Mouse (Mus musculus): ENCODE measurements around the gene Rps23. TPM values are rescaled to one million over a fixed set of nuclear protein-coding genes. Genes with fewer than 3 reads are reported as not detected.
"Not testable (repeated sequence)": the region's sequence is repeated elsewhere in the genome, so short reads cannot be mapped to it uniquely, and the experiment has no call there.

Gene Rps23
- polyA plus RNA-seq, 1 experiment: 1,862 TPM

DNA sequence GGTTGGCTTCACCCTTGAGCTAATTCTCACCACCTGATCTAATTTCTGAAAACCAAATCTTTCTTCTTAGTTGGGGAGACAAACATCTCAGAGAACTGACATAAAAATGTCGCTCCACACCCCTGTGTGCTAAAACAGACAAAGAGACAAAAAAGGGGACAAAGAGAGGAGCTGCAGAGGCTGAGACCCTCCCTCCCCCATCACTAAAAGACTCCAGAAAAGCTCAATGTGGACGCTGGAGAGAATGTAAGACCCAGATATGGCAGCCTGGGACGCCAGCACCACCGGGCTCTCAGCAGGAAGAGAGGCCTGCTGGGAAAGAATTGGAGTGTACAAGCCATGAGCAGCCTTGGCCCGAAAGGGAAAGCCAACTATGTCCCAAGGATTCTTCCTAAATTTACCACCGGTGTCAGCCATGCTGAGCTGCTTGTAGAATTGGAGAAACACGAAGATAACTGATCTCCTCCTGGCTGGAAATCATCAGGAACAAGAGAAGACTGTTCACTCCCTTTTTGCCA lies 9.0 kb upstream of the Rps23 start:
- no peaks in the 10 kb centered on the region for H3K27me3 ChIP-seq (ENCODE audit: control insufficient read depth, insufficient read depth, insufficient read length)
- H3K79me2 ChIP-seq (ENCODE audit: control insufficient read depth, insufficient read depth): no peaks in the 10 kb centered on the region
- H3K36me3 ChIP-seq (ENCODE audit: control insufficient read depth, insufficient read depth): no peaks in the 10 kb centered on the region
- H3K79me3 ChIP-seq (ENCODE audit: low read depth): no peaks in the 10 kb centered on the region
- TF ChIP-seq FOSL1 (IDR thresholded peaks at IDR 0.05; ENCODE audit: insufficient read depth, low read length, poor library complexity, severe bottlenecking) (no peak), MYOG (IDR thresholded peaks at IDR 0.05; ENCODE audit: control insufficient read depth, extremely low read depth, insufficient read length) (no peak), MAX (IDR thresholded peaks at IDR 0.05) (no peak), CTCF (IDR thresholded peaks at IDR 0.05; ENCODE audit: control insufficient read depth, insufficient read depth, insufficient read length) (no peak), MYOD1 (IDR thresholded peaks at IDR 0.05; ENCODE audit: control insufficient read depth, insufficient read length, low read depth) (no peak), CEBPB (IDR thresholded peaks at IDR 0.05; ENCODE audit: low read depth) (no peak)
- H3ac ChIP-seq (ENCODE audit: control insufficient read depth, insufficient read length, low read depth): no peak overlapping the region
- no peak overlapping the region for H3K4me3 ChIP-seq (ENCODE audit: insufficient read depth, poor library complexity, severe bottlenecking)

- no peaks in the 10 kb centered on the region for H3K79me2 ChIP-seq (ENCODE audit: control insufficient read depth, insufficient read depth)
- no peaks in the 10 kb centered on the region for H3K27me3 ChIP-seq (ENCODE audit: control insufficient read depth, insufficient read depth, insufficient read length)
- no peaks in the 10 kb centered on the region for H3K79me3 ChIP-seq (ENCODE audit: low read depth)
- no peaks in the 10 kb centered on the region for H3K36me3 ChIP-seq (ENCODE audit: control insufficient read depth, insufficient read depth)
- no peak for TF ChIP-seq USF1 (IDR thresholded peaks at IDR 0.05; ENCODE audit: low read depth)
- TF ChIP-seq CEBPB (IDR thresholded peaks at IDR 0.05; ENCODE audit: low read depth): no peak
- TF ChIP-seq MYOD1 (IDR thresholded peaks at IDR 0.05; ENCODE audit: control insufficient read depth, insufficient read length, low read depth): no peak
- TF ChIP-seq CTCF (IDR thresholded peaks at IDR 0.05; ENCODE audit: control insufficient read depth, insufficient read depth, insufficient read length): no peak
- no peak for TF ChIP-seq MYOG (IDR thresholded peaks at IDR 0.05; ENCODE audit: control insufficient read depth, extremely low read depth, insufficient read length)
- no peak for TF ChIP-seq FOSL1 (IDR thresholded peaks at IDR 0.05; ENCODE audit: insufficient read depth, low read length, poor library complexity, severe bottlenecking)
- TF ChIP-seq MAX (IDR thresholded peaks at IDR 0.05): no peak
- no peak overlapping the region for H3K4me3 ChIP-seq (ENCODE audit: insufficient read depth, poor library complexity, severe bottlenecking)
- no peak overlapping the region for H3ac ChIP-seq (ENCODE audit: control insufficient read depth, insufficient read length, low read depth)
These were observed 8.0 kb upstream of the Rps23 start for GRCm38 (mm10) chr13:90914721-90915120.

DNA sequence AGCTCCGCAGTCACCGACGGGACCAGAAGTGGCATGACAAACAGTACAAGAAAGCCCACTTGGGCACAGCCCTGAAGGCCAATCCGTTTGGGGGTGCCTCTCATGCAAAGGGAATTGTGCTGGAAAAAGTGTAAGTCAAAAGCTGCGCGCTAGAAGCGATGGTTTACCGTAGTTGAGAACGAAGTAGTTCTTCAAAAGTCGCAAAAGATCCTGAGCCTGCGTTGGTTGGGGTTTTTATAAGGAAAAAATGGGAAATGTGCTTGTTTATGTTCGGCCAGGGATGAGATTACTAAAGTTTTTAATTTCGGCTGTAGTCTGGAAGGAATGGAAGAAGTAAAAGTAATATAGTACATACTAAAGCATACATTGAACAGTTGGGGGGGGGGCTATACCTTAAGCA lies 859 bp downstream of the Rps23 start:
- peak overlapping the region; percentile 99 for H3ac ChIP-seq (ENCODE audit: control insufficient read depth, insufficient read length, low read depth)
- not testable (repeated sequence) for H3K27me3 ChIP-seq (ENCODE audit: control insufficient read depth, insufficient read depth, insufficient read length)
- H3K79me3 ChIP-seq (ENCODE audit: low read depth): peaks cover 11% of the 10 kb centered on the region
- H3K36me3 ChIP-seq (ENCODE audit: control insufficient read depth, insufficient read depth): peaks cover 14% of the 10 kb centered on the region
- H3K79me2 ChIP-seq (ENCODE audit: control insufficient read depth, insufficient read depth): peaks cover 16% of the 10 kb centered on the region
- H3K4me3 ChIP-seq (ENCODE audit: insufficient read depth, poor library complexity, severe bottlenecking): peak overlapping the region; percentile 84

DNA sequence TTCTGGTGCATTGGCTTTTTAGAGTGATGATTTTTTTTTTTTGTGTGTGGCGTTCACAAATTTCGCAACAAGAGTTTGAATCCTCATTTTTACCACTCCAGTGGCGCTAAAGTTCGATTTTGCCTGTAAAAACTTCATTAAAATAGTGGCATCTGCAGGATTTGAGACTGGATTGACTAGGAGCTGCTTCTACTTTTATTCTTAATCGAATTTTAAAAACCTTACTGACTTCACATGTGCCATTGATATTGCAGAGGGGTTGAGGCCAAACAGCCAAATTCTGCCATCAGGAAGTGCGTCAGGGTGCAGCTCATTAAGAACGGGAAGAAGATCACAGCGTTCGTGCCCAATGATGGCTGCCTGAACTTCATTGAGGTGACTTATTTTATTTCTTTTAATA lies 1.3 kb downstream of the Rps23 start:
- peaks cover 14% of the 10 kb centered on the region for H3K36me3 ChIP-seq (ENCODE audit: control insufficient read depth, insufficient read depth)
- TF ChIP-seq MAX (IDR thresholded peaks at IDR 0.05) (no peak), CTCF (IDR thresholded peaks at IDR 0.05; ENCODE audit: control insufficient read depth, insufficient read depth, insufficient read length) (no peak), MYOD1 (IDR thresholded peaks at IDR 0.05; ENCODE audit: control insufficient read depth, insufficient read length, low read depth) (no peak), CEBPB (IDR thresholded peaks at IDR 0.05; ENCODE audit: low read depth) (no peak), FOSL1 (IDR thresholded peaks at IDR 0.05; ENCODE audit: insufficient read depth, low read length, poor library complexity, severe bottlenecking) (no peak), USF1 (IDR thresholded peaks at IDR 0.05; ENCODE audit: low read depth) (no peak), MYOG (IDR thresholded peaks at IDR 0.05; ENCODE audit: control insufficient read depth, extremely low read depth, insufficient read length) (no peak)
- H3K79me2 ChIP-seq (ENCODE audit: control insufficient read depth, insufficient read depth): peaks cover 16% of the 10 kb centered on the region
- peaks cover 11% of the 10 kb centered on the region for H3K79me3 ChIP-seq (ENCODE audit: low read depth)
- H3K4me3 ChIP-seq (ENCODE audit: insufficient read depth, poor library complexity, severe bottlenecking): peak overlapping the region; percentile 84
- peak overlapping the region; percentile 49 for H3ac ChIP-seq (ENCODE audit: control insufficient read depth, insufficient read length, low read depth)
- no peaks in the 10 kb centered on the region for H3K27me3 ChIP-seq (ENCODE audit: control insufficient read depth, insufficient read depth, insufficient read length)

DNA sequence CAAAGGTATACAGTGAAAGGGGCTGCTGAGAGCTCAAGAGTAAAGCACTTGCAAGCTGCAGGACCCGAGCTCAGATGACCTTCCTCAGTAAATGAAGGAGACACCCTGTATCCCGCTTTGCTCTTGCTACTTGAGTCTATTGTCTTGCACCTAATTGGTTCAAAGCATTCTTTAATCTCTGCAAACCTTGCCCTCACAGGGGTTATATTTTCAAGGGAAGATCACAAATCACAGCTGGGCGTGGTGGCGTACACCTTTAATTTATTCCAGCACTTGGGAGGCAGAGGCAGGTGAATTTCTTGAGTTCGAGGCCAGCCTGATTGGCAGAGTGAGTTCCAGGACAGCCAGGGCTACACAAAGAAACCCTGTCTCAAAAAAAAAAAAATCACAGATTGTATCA lies 2.4 kb downstream of the Rps23 start:
- Histone ChIP-seq H3K79me2 (ENCODE audit: control insufficient read depth, insufficient read depth) (peaks cover 16% of the 10 kb centered on the region), H3K27me3 (ENCODE audit: control insufficient read depth, insufficient read depth, insufficient read length) (no peaks in the 10 kb centered on the region), H3K36me3 (ENCODE audit: control insufficient read depth, insufficient read depth) (peaks cover 14% of the 10 kb centered on the region), H3K79me3 (ENCODE audit: low read depth) (peaks cover 11% of the 10 kb centered on the region), H3ac (ENCODE audit: control insufficient read depth, insufficient read length, low read depth) (no peak overlapping the region), H3K4me3 (ENCODE audit: insufficient read depth, poor library complexity, severe bottlenecking) (no peak overlapping the region)
- TF ChIP-seq CEBPB (IDR thresholded peaks at IDR 0.05; ENCODE audit: low read depth): no peak
- no peak for TF ChIP-seq MAX (IDR thresholded peaks at IDR 0.05)
- TF ChIP-seq CTCF (IDR thresholded peaks at IDR 0.05; ENCODE audit: control insufficient read depth, insufficient read depth, insufficient read length): no peak
- no peak for TF ChIP-seq MYOG (IDR thresholded peaks at IDR 0.05; ENCODE audit: control insufficient read depth, extremely low read depth, insufficient read length)
- no peak for TF ChIP-seq MYOD1 (IDR thresholded peaks at IDR 0.05; ENCODE audit: control insufficient read depth, insufficient read length, low read depth)
- no peak for TF ChIP-seq FOSL1 (IDR thresholded peaks at IDR 0.05; ENCODE audit: insufficient read depth, low read length, poor library complexity, severe bottlenecking)
- no peak for TF ChIP-seq USF1 (IDR thresholded peaks at IDR 0.05; ENCODE audit: low read depth)

GRCm38 (mm10) chr13:90926125-90926765 lies 3.5 kb downstream of the Rps23 start:
- no peak overlapping the region for H3K4me3 ChIP-seq (ENCODE audit: insufficient read depth, poor library complexity, severe bottlenecking)
- peaks cover 16% of the 10 kb centered on the region for H3K79me2 ChIP-seq (ENCODE audit: control insufficient read depth, insufficient read depth)
- no peak for TF ChIP-seq MYOG (IDR thresholded peaks at IDR 0.05; ENCODE audit: control insufficient read depth, extremely low read depth, insufficient read length)
- no peak for TF ChIP-seq MYOD1 (IDR thresholded peaks at IDR 0.05; ENCODE audit: control insufficient read depth, insufficient read length, low read depth)
- TF ChIP-seq MAX (IDR thresholded peaks at IDR 0.05): no peak
- TF ChIP-seq FOSL1 (IDR thresholded peaks at IDR 0.05; ENCODE audit: insufficient read depth, low read length, poor library complexity, severe bottlenecking): no peak
- TF ChIP-seq USF1 (IDR thresholded peaks at IDR 0.05; ENCODE audit: low read depth): no peak
- no peak for TF ChIP-seq CTCF (IDR thresholded peaks at IDR 0.05; ENCODE audit: control insufficient read depth, insufficient read depth, insufficient read length)
- TF ChIP-seq CEBPB (IDR thresholded peaks at IDR 0.05; ENCODE audit: low read depth): no peak
- peaks cover 14% of the 10 kb centered on the region for H3K36me3 ChIP-seq (ENCODE audit: control insufficient read depth, insufficient read depth)
- H3K27me3 ChIP-seq (ENCODE audit: control insufficient read depth, insufficient read depth, insufficient read length): no peaks in the 10 kb centered on the region
- H3ac ChIP-seq (ENCODE audit: control insufficient read depth, insufficient read length, low read depth): no peak overlapping the region
- peaks cover 11% of the 10 kb centered on the region for H3K79me3 ChIP-seq (ENCODE audit: low read depth)

Data from C2C12 (cell line).